Mouse (Mus musculus): ENCODE results near the gene Tango2. TPM values are rescaled to one million over a fixed set of nuclear protein-coding genes. Genes with fewer than 3 reads are reported as not detected.

The Tango2 gene
- polyA plus RNA-seq, 1 experiment from 2014 or later, result 34.8 TPM

DNA sequence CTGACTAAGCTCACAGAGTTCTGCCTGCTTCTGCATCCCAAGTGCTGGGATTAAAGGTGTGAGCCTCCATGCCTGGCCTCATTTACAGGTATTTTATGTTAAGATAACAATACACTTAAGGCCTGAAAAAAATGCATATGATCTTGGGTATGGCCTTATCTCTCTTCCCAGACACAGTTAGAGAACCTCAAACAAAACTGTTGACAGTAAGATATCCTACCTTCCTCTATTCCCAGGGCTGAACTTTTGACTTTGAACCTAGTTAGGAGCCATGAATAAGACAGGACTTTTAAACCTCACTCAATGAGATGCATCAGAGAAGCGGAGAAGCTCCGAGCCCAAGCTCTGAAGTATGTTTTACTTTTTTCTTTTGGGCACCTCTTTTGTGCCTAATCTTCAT, 5.8 kb downstream of the Tango2 start:
- ATAC-seq (replicated peaks; ENCODE audit: low FRiP score, low TSS enrichment, low read depth), result no peak
- H3K9me3 ChIP-seq (ENCODE audit: control insufficient read depth, low read length), result no peaks in the 10 kb centered on the region
- WGBS, result 88% methylated on average over 2 of the region's 2 CpGs
- no peak overlapping the region for H3K9ac ChIP-seq (ENCODE audit: low read length)
- no peaks in the 10 kb centered on the region for H3K36me3 ChIP-seq (ENCODE audit: control insufficient read depth, insufficient read depth, low read length)
- no peak overlapping the region for H3K4me3 ChIP-seq (ENCODE audit: low read depth, low read length)
- no peak overlapping the region for H3K27ac ChIP-seq (ENCODE audit: low read depth)
- H3K27me3 ChIP-seq (replicated peaks; ENCODE audit: control insufficient read depth, insufficient read depth, low read length), result no peaks in the 10 kb centered on the region
- no peak for DNase-seq (ENCODE audit: low spot score)
- H3K4me1 ChIP-seq (replicated peaks; ENCODE audit: control insufficient read depth, insufficient read depth, low read length), result peaks cover 13% of the 10 kb centered on the region
- 0 out of 2 replicates have a peak overlapping the region, but pooled peaks have one; percentile 1 for H3K4me2 ChIP-seq (ENCODE audit: low read length)

DNA sequence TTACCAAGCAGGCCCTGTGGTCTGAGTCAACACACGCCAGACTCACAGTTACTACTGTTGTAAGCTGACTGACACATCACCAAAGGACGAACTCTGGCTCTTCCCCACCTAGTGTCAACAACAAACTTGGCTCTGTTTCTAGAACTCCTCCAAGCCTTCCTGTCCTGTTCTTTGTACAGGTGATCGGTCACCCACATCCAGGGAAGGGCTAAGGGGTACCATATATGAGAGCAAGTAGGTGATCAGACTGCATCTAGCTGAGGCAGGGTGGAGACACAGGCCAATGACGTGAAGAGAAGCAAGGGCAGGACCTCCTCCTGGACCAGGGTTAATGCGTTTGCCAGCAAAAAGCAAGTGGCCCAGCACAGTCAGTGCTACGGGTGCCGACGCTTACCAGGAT, 6.3 kb downstream of the Tango2 start:
- no peak overlapping the region for H3K27ac ChIP-seq (ENCODE audit: low read depth)
- H3K36me3 ChIP-seq (ENCODE audit: control insufficient read depth, insufficient read depth, low read length), result no peaks in the 10 kb centered on the region
- no peak for DNase-seq (ENCODE audit: low spot score)
- no peak for ATAC-seq (replicated peaks; ENCODE audit: low FRiP score, low TSS enrichment, low read depth)
- 85% methylated on average over 8 of the region's 8 CpGs for WGBS
- H3K4me1 ChIP-seq (replicated peaks; ENCODE audit: control insufficient read depth, insufficient read depth, low read length), result peaks cover 13% of the 10 kb centered on the region
- H3K9ac ChIP-seq (ENCODE audit: low read length), result no peak overlapping the region
- H3K4me3 ChIP-seq (ENCODE audit: low read depth, low read length), result no peak overlapping the region
- no peak overlapping the region for H3K4me2 ChIP-seq (ENCODE audit: low read length)
- H3K9me3 ChIP-seq (ENCODE audit: control insufficient read depth, low read length), result no peaks in the 10 kb centered on the region
- H3K27me3 ChIP-seq (replicated peaks; ENCODE audit: control insufficient read depth, insufficient read depth, low read length), result no peaks in the 10 kb centered on the region

- 19% methylated on average over 1 of the region's 1 CpGs for WGBS
- Histone ChIP-seq H3K4me3 (ENCODE audit: low read depth, low read length) (no peak overlapping the region), H3K27me3 (replicated peaks; ENCODE audit: control insufficient read depth, insufficient read depth, low read length) (no peaks in the 10 kb centered on the region), H3K9ac (ENCODE audit: low read length) (no peak overlapping the region), H3K36me3 (ENCODE audit: control insufficient read depth, insufficient read depth, low read length) (no peaks in the 10 kb centered on the region), H3K4me1 (replicated peaks; ENCODE audit: control insufficient read depth, insufficient read depth, low read length) (peaks cover 13% of the 10 kb centered on the region), H3K4me2 (ENCODE audit: low read length) (no peak overlapping the region), H3K9me3 (ENCODE audit: control insufficient read depth, low read length) (no peaks in the 10 kb centered on the region), H3K27ac (ENCODE audit: low read depth) (no peak overlapping the region)
- DNase-seq (ENCODE audit: low spot score) (no peak), ATAC-seq (replicated peaks; ENCODE audit: low FRiP score, low TSS enrichment, low read depth) (no peak)
These were observed 8.0 kb downstream of the Tango2 start for GRCm38 (mm10) chr16:18339866-18340265.

DNA sequence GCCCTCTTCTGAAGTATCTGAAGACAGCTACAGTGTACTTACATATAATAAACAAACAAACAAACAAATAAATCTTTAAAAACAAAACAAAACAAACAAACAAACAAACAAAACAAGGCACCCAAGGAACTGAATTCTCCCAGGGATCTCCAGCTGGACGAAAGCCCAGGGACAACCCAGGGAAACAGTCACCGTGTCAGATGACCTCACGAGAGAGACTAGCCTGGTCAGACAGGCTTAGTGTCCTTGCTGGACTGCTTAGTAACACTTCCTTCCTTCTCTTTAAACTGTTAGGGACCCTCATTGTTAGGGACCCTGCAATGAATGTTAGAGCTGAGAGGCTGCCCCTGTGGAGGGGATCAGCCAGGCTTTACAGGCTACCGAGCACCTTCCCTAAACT, 10.6 kb downstream of the Tango2 start:
- DNase-seq (ENCODE audit: low spot score) (no peak), ATAC-seq (replicated peaks; ENCODE audit: low FRiP score, low TSS enrichment, low read depth) (no peak)
- WGBS, result 91% methylated on average over 4 of the region's 4 CpGs

DNA sequence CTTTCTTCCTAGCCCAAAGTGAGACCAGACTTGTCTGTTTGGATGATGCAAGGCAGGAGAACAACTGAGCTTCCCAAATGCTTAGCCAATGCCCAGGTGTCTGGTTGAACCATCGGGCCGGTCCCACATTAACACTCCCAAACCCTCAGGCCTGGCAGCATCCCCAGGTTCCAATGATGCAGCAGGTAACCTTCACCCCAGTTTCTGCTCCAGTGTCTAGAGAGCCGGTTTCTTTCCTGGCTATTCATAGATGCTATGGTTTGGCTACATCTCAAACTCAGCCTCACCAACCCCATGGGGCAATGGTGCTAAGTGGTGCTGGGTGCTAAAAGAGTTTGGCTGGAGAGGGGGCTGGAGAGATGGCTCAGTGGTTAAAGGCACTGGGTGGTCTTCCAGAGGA, 11.9 kb downstream of the Tango2 start:
- no peak overlapping the region for H3K9ac ChIP-seq (ENCODE audit: low read length)
- no peak overlapping the region for H3K27ac ChIP-seq (ENCODE audit: low read depth)
- 90% methylated on average over 3 of the region's 3 CpGs for WGBS
- H3K9me3 ChIP-seq (ENCODE audit: control insufficient read depth, low read length), result no peaks in the 10 kb centered on the region
- no peaks in the 10 kb centered on the region for H3K27me3 ChIP-seq (replicated peaks; ENCODE audit: control insufficient read depth, insufficient read depth, low read length)
- H3K4me2 ChIP-seq (ENCODE audit: low read length), result no peak overlapping the region
- ATAC-seq (replicated peaks; ENCODE audit: low FRiP score, low TSS enrichment, low read depth) (no peak), DNase-seq (ENCODE audit: low spot score) (no peak)
- no peaks in the 10 kb centered on the region for H3K4me1 ChIP-seq (replicated peaks; ENCODE audit: control insufficient read depth, insufficient read depth, low read length)
- H3K36me3 ChIP-seq (ENCODE audit: control insufficient read depth, insufficient read depth, low read length), result no peaks in the 10 kb centered on the region
- no peak overlapping the region for H3K4me3 ChIP-seq (ENCODE audit: low read depth, low read length)

More for the DNA sequence above, 10.6 kb downstream of the Tango2 start:
- Histone ChIP-seq H3K27ac (ENCODE audit: low read depth) (no peak overlapping the region), H3K4me1 (replicated peaks; ENCODE audit: control insufficient read depth, insufficient read depth, low read length) (0 out of 2 replicates have a peak, but pooled peaks cover 2% of the 10 kb centered on the region), H3K27me3 (replicated peaks; ENCODE audit: control insufficient read depth, insufficient read depth, low read length) (no peaks in the 10 kb centered on the region), H3K4me2 (ENCODE audit: low read length) (no peak overlapping the region), H3K9ac (ENCODE audit: low read length) (no peak overlapping the region), H3K9me3 (ENCODE audit: control insufficient read depth, low read length) (no peaks in the 10 kb centered on the region), H3K36me3 (ENCODE audit: control insufficient read depth, insufficient read depth, low read length) (no peaks in the 10 kb centered on the region), H3K4me3 (ENCODE audit: low read depth, low read length) (no peak overlapping the region)

- no peaks in the 10 kb centered on the region for H3K4me1 ChIP-seq (replicated peaks; ENCODE audit: control insufficient read depth, insufficient read depth, low read length)
- H3K4me3 ChIP-seq (ENCODE audit: low read depth, low read length), result no peak overlapping the region
- H3K9me3 ChIP-seq (ENCODE audit: control insufficient read depth, low read length), result no peaks in the 10 kb centered on the region
- no peak overlapping the region for H3K27ac ChIP-seq (ENCODE audit: low read depth)
- no peak for DNase-seq (ENCODE audit: low spot score)
- 79% methylated on average over 3 of the region's 3 CpGs for whole genome bisulfite sequencing
- no peak overlapping the region for H3K9ac ChIP-seq (ENCODE audit: low read length)
- H3K4me2 ChIP-seq (ENCODE audit: low read length), result no peak overlapping the region
- no peaks in the 10 kb centered on the region for H3K36me3 ChIP-seq (ENCODE audit: control insufficient read depth, insufficient read depth, low read length)
- no peaks in the 10 kb centered on the region for H3K27me3 ChIP-seq (replicated peaks; ENCODE audit: control insufficient read depth, insufficient read depth, low read length)
- ATAC-seq (replicated peaks; ENCODE audit: low FRiP score, low TSS enrichment, low read depth), result no peak
These were observed 13.9 kb downstream of the Tango2 start for GRCm38 (mm10) chr16:18333976-18334375.

- Histone ChIP-seq H3K4me2 (ENCODE audit: low read length) (no peak overlapping the region), H3K4me3 (ENCODE audit: low read depth, low read length) (no peak overlapping the region), H3K27ac (ENCODE audit: low read depth) (no peak overlapping the region), H3K4me1 (replicated peaks; ENCODE audit: control insufficient read depth, insufficient read depth, low read length) (no peaks in the 10 kb centered on the region), H3K9ac (ENCODE audit: low read length) (no peak overlapping the region), H3K9me3 (ENCODE audit: control insufficient read depth, low read length) (no peaks in the 10 kb centered on the region), H3K27me3 (replicated peaks; ENCODE audit: control insufficient read depth, insufficient read depth, low read length) (no peaks in the 10 kb centered on the region), H3K36me3 (ENCODE audit: control insufficient read depth, insufficient read depth, low read length) (no peaks in the 10 kb centered on the region)
- DNase-seq (ENCODE audit: low spot score) (no peak), ATAC-seq (replicated peaks; ENCODE audit: low FRiP score, low TSS enrichment, low read depth) (no peak)
- 63% methylated on average over 1 of the region's 1 CpGs for WGBS
These were observed 19.4 kb downstream of the Tango2 start for GRCm38 (mm10) chr16:18328524-18328923.

DNA sequence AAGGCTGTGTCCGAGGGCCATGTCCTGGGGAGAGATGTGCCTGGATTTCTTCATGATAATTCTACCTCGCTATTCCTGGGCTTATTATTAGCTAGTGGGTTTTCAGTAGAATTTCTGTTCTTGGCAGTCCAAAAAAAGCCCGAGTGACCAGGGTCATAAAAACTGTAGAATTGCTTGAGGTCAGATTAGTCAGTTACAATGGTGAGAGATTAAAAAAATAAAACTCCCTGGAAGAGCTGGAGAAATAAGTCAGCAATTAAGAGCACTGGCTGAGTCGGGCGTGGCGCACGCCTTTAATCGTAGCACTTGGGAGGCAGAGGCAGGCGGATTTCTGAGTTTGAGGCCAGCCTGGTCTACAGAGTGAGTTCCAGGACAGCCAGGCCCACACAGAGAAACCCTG, 20.0 kb downstream of the Tango2 start:
- Histone ChIP-seq H3K9me3 (ENCODE audit: control insufficient read depth, low read length) (no peaks in the 10 kb centered on the region), H3K27me3 (replicated peaks; ENCODE audit: control insufficient read depth, insufficient read depth, low read length) (no peaks in the 10 kb centered on the region), H3K9ac (ENCODE audit: low read length) (no peak overlapping the region), H3K36me3 (ENCODE audit: control insufficient read depth, insufficient read depth, low read length) (no peaks in the 10 kb centered on the region), H3K4me2 (ENCODE audit: low read length) (no peak overlapping the region), H3K4me3 (ENCODE audit: low read depth, low read length) (no peak overlapping the region), H3K4me1 (replicated peaks; ENCODE audit: control insufficient read depth, insufficient read depth, low read length) (no peaks in the 10 kb centered on the region), H3K27ac (ENCODE audit: low read depth) (no peak overlapping the region)
- 88% methylated on average over 9 of the region's 9 CpGs for WGBS
- ATAC-seq (replicated peaks; ENCODE audit: low FRiP score, low TSS enrichment, low read depth) (no peak), DNase-seq (ENCODE audit: low spot score) (no peak)

DNA sequence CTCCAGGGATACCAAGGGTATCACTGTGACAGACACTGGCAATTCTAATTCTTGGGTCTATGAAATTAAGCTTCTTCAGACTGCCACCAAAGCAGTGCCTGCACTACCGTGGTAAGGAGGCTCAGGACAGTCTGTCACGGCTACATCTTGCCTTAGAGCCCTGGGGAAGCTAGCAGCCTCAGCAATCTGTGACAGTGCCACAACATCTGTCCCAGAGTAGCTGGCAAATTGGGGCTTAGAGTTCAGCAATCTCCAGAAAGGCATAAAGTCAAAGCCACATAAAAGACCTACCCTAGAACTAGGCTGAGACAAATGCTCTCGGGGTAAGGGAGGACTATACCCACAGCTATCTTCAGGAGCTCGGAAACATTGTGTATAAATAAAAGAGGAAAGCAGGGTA, 22.2 kb downstream of the Tango2 start:
- no peaks in the 10 kb centered on the region for H3K9me3 ChIP-seq (ENCODE audit: control insufficient read depth, low read length)
- no peak overlapping the region for H3K27ac ChIP-seq (ENCODE audit: low read depth)
- H3K4me1 ChIP-seq (replicated peaks; ENCODE audit: control insufficient read depth, insufficient read depth, low read length), result no peaks in the 10 kb centered on the region
- ATAC-seq (replicated peaks; ENCODE audit: low FRiP score, low TSS enrichment, low read depth) (no peak), DNase-seq (ENCODE audit: low spot score) (no peak)
- H3K27me3 ChIP-seq (replicated peaks; ENCODE audit: control insufficient read depth, insufficient read depth, low read length), result no peaks in the 10 kb centered on the region
- no peaks in the 10 kb centered on the region for H3K36me3 ChIP-seq (ENCODE audit: control insufficient read depth, insufficient read depth, low read length)
- 61% methylated on average over 4 of the region's 4 CpGs for WGBS
- H3K9ac ChIP-seq (ENCODE audit: low read length), result no peak overlapping the region
- H3K4me3 ChIP-seq (ENCODE audit: low read depth, low read length), result no peak overlapping the region
- no peak overlapping the region for H3K4me2 ChIP-seq (ENCODE audit: low read length)
